Mouse (Mus musculus) kidney, adult 2 months (tissue): ENCODE measurements around the gene Ap1m2.

Experiments used
- CTCF ChIP-seq: fragments of 200-500 bp; conservative IDR thresholded peaks from 2 replicates; pipeline ENCODE4 v1.5.1; 2011; ENCODE audit warnings: low read depth, mild to moderate bottlenecking, control low read depth, low read length, moderate library complexity, mixed read lengths; ENCODE audit not compliant: insufficient read depth, insufficient read length
- POLR2A ChIP-seq: fragments of 200-500 bp; IDR thresholded peaks from one replicate; pipeline ENCODE4 v1.6.1; 2011; ENCODE audit warnings: low read depth, low read length, control low read depth

GRCm38 (mm10) chr9:21320619-21321512 lies 8.7 kb upstream of the Ap1m2 start, which contains the start of gene Slc44a2:
- TF ChIP-seq CTCF (no peak), POLR2A (no peak)
